18 mouse cellular contexts compared by ENCODE assay signal in the genomic region with DNA sequence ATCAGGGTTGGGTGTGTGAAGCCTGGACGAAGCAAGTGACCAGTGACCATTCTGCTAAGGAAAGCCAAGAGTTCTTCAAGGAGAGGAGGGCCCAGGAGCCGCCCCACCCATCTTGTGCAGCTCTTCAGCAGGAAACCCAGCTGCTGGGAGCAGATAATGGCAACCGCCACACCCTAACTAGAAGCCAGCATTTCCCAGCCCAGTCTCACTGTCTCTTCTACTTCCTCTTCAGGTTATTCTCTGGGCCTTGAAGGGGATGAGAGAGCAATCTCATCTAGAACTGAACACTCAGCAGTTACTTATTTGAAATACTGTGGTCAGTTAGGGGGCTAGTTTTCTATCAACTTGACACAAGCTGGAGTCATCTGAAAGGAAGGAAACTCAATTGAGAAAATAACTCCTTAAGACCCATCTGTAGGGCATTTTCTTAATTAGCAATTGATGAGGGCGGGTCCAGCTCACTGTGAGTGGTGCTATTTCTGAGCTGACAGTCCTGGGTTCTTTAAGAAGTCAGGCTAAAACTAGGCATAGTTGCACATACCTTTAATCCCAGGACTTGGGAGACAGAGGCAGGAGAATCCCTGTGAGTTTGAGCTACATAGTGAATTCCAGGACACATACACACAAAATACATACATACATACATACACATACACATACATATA. TPM values are rescaled to one million over a fixed set of nuclear protein-coding genes. Genes with fewer than 3 reads are reported as not detected.
DNase-seq lines count a peak whose midpoint lies in the region; ATAC-seq lines count a peak whose summit lies in the region.
"Had no signal": no experiment of that assay in that cellular context is flagged by ENCODE, and none has a peak within 500 bp of the region (broad histone marks: within the 10 kb centered on the region; RNA-seq: fewer than 3 reads in every experiment).

No protein-coding gene starts in this region.

- H3K27ac ChIP-seq in kidney, embryonic 15.5 days, result no peak overlapping the region
- H3K27ac ChIP-seq in liver, embryonic 12.5 days, result peak overlapping the region; percentile 97
- H3K27ac ChIP-seq: midbrain, embryonic 10.5 days had no signal

- H3K4me2 ChIP-seq in kidney, embryonic 15.5 days, result no peak overlapping the region
- H3K4me2 ChIP-seq in liver, embryonic 12.5 days, result peak overlapping the region; percentile 58
- H3K4me2 ChIP-seq: lung, embryonic 14.5 days had no signal

- no peak overlapping the region for H3K9ac ChIP-seq in kidney, embryonic 15.5 days
- peak overlapping the region; percentile 56 for H3K9ac ChIP-seq in liver, embryonic 12.5 days
- H3K9ac ChIP-seq: lung, embryonic 14.5 days had no signal

- no peaks in the 10 kb centered on the region for H3K9me3 ChIP-seq in kidney, embryonic 15.5 days (replicated peaks)
- H3K9me3 ChIP-seq in liver, embryonic 12.5 days (replicated peaks), result peaks cover 11% of the 10 kb centered on the region

- no peaks in the 10 kb centered on the region for H3K4me1 ChIP-seq in kidney, embryonic 15.5 days
- H3K4me1 ChIP-seq in liver, embryonic 12.5 days, result peaks cover 57% of the 10 kb centered on the region

- H3K36me3 ChIP-seq in kidney, embryonic 15.5 days, result no peaks in the 10 kb centered on the region
- no peaks in the 10 kb centered on the region for H3K36me3 ChIP-seq in liver, embryonic 12.5 days
- H3K36me3 ChIP-seq: midbrain, embryonic 10.5 days had no signal

- no peak for DNase-seq in kidney, postnatal 4 days
- peak; percentile 80 for DNase-seq in c-Kit-positive CD71-positive TER-119-negative erythroid progenitor cells, embryonic 14.5 days (ENCODE audit: low read depth)
- peak; percentile 67 to 80 for DNase-seq in spleen, postnatal 36 days (ENCODE audit: low spot score in 2 of 2)
- no peak for DNase-seq in cerebellum, adult 9-11 months
- no peak for DNase-seq in gastrocnemius, adult 8-10 months (ENCODE audit: low spot score in 2 of 2)
- DNase-seq: adrenal gland, postnatal 25 days; cerebellum, adult 18-20 months; gastrocnemius, postnatal 14 days; kidney, postnatal 10 days; lung, embryonic 14.5 days; right cerebral cortex, postnatal 14 days had no signal

- no peak overlapping the region for H3K4me3 ChIP-seq in kidney, embryonic 15.5 days (replicated peaks)
- no peak overlapping the region for H3K4me3 ChIP-seq in liver, embryonic 12.5 days
- H3K4me3 ChIP-seq: midbrain, embryonic 10.5 days; myocyte had no signal

- H3K27me3 ChIP-seq in kidney, embryonic 15.5 days, result peaks cover 33% of the 10 kb centered on the region
- no peaks in the 10 kb centered on the region for H3K27me3 ChIP-seq in liver, embryonic 12.5 days (replicated peaks)

- WGBS in kidney, embryonic 15.5 days, result 57% methylated on average over 4 of the region's 4 CpGs
- WGBS in liver, embryonic 12.5 days (ENCODE audit: insufficient replicate concordance), result 18% methylated on average over 4 of the region's 4 CpGs

- peak; percentile 77; the same call in 1 of the 2 replicates for ATAC-seq in kidney, embryonic 15.5 days (replicated peaks; ENCODE audit: low FRiP score)
- peak; percentile 100 for ATAC-seq in liver, embryonic 12.5 days
- no peak for ATAC-seq in frontal cortex, adult (ENCODE audit: low TSS enrichment)
- ATAC-seq: forebrain, embryonic 14.5 days had no signal

RNA-seq across cellular contexts. Expression of a gene that starts 8.1 kb away (rescaled TPM):
- 0.08 TPM in 2 replicates for polyA plus RNA-seq in kidney, embryonic 15.5 days (2015; fragmentation: Nextera tagmentation; extraction: Ambion mirVana)
- polyA plus RNA-seq in liver, embryonic 12.5 days (2016; fragmentation: Nextera tagmentation; extraction: Ambion mirVana), result not detected in 2 replicates
- under 1 TPM in 3 of 4 experiments, not detected in 1; 0.19 to 0.39 (median 0.34) TPM for total RNA-seq in gastrocnemius, adult 8-10 months (2022)
- total RNA-seq: adrenal gland, postnatal 25 days; CH12.LX had no signal
- polyA plus RNA-seq: midbrain, embryonic 10.5 days had no signal

RNA-seq across cellular contexts. Expression of a gene that starts 42.4 kb away (rescaled TPM):
- polyA plus RNA-seq in kidney, embryonic 15.5 days (2015; fragmentation: Nextera tagmentation; extraction: Ambion mirVana), result 52.8 and 55.7 TPM in 2 replicates
- polyA plus RNA-seq in liver, embryonic 12.5 days (2016; fragmentation: Nextera tagmentation; extraction: Ambion mirVana), result 32.8 and 33.8 TPM in 2 replicates
- 10 to 100 TPM in 1 of 4 experiments, 1 to 10 TPM in 3; 5.0 to 10.3 (median 6.2) TPM for total RNA-seq in gastrocnemius, adult 8-10 months (2022)

Comparison
In these comparisons a context has a peak if more than half of its experiments do, and no peak if none do; other contexts are left out.
1. DNase-seq: peak in c-Kit-positive CD71-positive TER-119-negative erythroid progenitor cells, embryonic 14.5 days (single experiment) and spleen, postnatal 36 days (2 of 2); none in kidney, postnatal 4 days (0 of 2), cerebellum, adult 9-11 months (single experiment) and gastrocnemius, adult 8-10 months (0 of 2).